Mouse (Mus musculus) spleen, postnatal 0 days (tissue): Measurements from ENCODE around the gene Gm5460. TPM values are rescaled to one million over a fixed set of nuclear protein-coding genes. Genes with fewer than 3 reads are reported as not detected.

ENCODE experiments used
- polyA plus RNA-seq: library from polyadenylated mRNA; unstranded; fragments of >200 nt; fragmentation: Nextera tagmentation; extraction: Ambion mirVana; gene quantifications from 2 replicates; pipeline ENCODE4 v1.2.1, GENCODE M21; 2015

Gene Gm5460
- not detected in 2 replicates for polyA plus RNA-seq

GRCm38 (mm10) chr14:34016381-34016780 lies at the start of gene Gm5460:
TSS of gene Gm5460 (plus strand) at chr14:34016758.

GRCm38 (mm10) chr14:33978604-33979059 lies 37.9 kb upstream of the Gm5460 start, which contains the start of gene Zfp488:
TSS of gene Zfp488 (minus strand) at chr14:33978764.

GRCm38 (mm10) chr14:34015063-34015462 lies 1.5 kb upstream of the Gm5460 start, which contains the start of gene Gm30083:
TSS of gene Gm30083 (minus strand) at chr14:34015182.

GRCm38 (mm10) chr14:34052516-34052915 lies 36.0 kb downstream of the Gm5460 start, which contains the start of gene Antxrl:
TSS of gene Antxrl (plus strand) at chr14:34052707.

GRCm38 (mm10) chr14:34085731-34086130 lies 69.2 kb downstream of the Gm5460 start, which contains the start of gene Anxa8:
TSS of gene Anxa8 (plus strand) at chr14:34085981.

Other genes starting within 250 kb of the Gm5460 start
- 1.8 and 3.0 TPM in 2 replicates for gene Gdf10, start 93.2 kb upstream of the Gm5460 start, polyA plus RNA-seq
- 0.16 and 0.29 TPM in 2 replicates for gene Gdf2, start 75.7 kb upstream of the Gm5460 start, polyA plus RNA-seq
- not detected in 2 replicates for gene Rbp3, start 62.8 kb upstream of the Gm5460 start, polyA plus RNA-seq
- not detected in 2 replicates for gene Zfp488, start 38.0 kb upstream of the Gm5460 start, polyA plus RNA-seq
- not detected in 2 replicates for gene Gm30083, start 1.6 kb upstream of the Gm5460 start, polyA plus RNA-seq
- gene Antxrl, start 35.9 kb downstream of the Gm5460 start, polyA plus RNA-seq: not detected in 2 replicates
- gene Anxa8, start 69.2 kb downstream of the Gm5460 start, polyA plus RNA-seq: 2.9 and 4.9 TPM in 2 replicates
- not detected in 2 replicates for gene A630023A22Rik, start 86.0 kb downstream of the Gm5460 start, polyA plus RNA-seq
- gene Npy4r, start 135.7 kb downstream of the Gm5460 start, polyA plus RNA-seq: 0.08 and 0.16 TPM in 2 replicates
- gene Gprin2, start 184.9 kb downstream of the Gm5460 start, polyA plus RNA-seq: 0.06 and 0.22 TPM in 2 replicates
- gene Syt15, start 202.8 kb downstream of the Gm5460 start, polyA plus RNA-seq: 2.3 and 2.4 TPM in 2 replicates